Mouse (Mus musculus) kidney, adult 2 months (tissue): Measurements from ENCODE around the gene Lrrc2. TPM values are rescaled to one million over a fixed set of nuclear protein-coding genes. Genes with fewer than 3 reads are reported as not detected.

Experiments
- DNase-seq: peaks from one replicate; pipeline ENCODE4 v3.0.0; 2021
- H3K27ac ChIP-seq: fragments of 200-500 bp; 2 replicates; pipeline ENCODE4 v1.5.1; 2012; ENCODE audit warnings: low read depth, low read length, control low read depth, inconsistent platforms; ENCODE audit not compliant: insufficient read depth
- H3K27me3 ChIP-seq: fragments of 200-500 bp; replicated peaks from 2 replicates; pipeline ENCODE4 v1.6.1; 2012; ENCODE audit warnings: mild to moderate bottlenecking, moderate library complexity, low read length, inconsistent platforms; ENCODE audit not compliant: control insufficient read depth, insufficient read depth
- H3K36me3 ChIP-seq: fragments of 200-500 bp; 2 replicates; pipeline ENCODE4 v1.6.1; 2012; ENCODE audit warnings: mild to moderate bottlenecking, moderate library complexity, low read length, inconsistent platforms; ENCODE audit not compliant: control insufficient read depth, insufficient read depth
- H3K4me1 ChIP-seq: fragments of 200-500 bp; 2 replicates; pipeline ENCODE4 v1.6.1; 2011; ENCODE audit warnings: low read length; ENCODE audit not compliant: control insufficient read depth, insufficient read depth
- H3K4me3 ChIP-seq: fragments of 200-500 bp; 2 replicates; pipeline ENCODE4 v1.5.1; 2011; ENCODE audit warnings: mild to moderate bottlenecking, low read depth, low read length, control low read depth; ENCODE audit not compliant: insufficient read depth
- CTCF ChIP-seq: fragments of 200-500 bp; conservative IDR thresholded peaks from 2 replicates; pipeline ENCODE4 v1.5.1; 2011; ENCODE audit warnings: low read depth, mild to moderate bottlenecking, control low read depth, low read length, moderate library complexity, mixed read lengths; ENCODE audit not compliant: insufficient read depth, insufficient read length
- POLR2A ChIP-seq: fragments of 200-500 bp; IDR thresholded peaks from one replicate; pipeline ENCODE4 v1.6.1; 2011; ENCODE audit warnings: low read depth, low read length, control low read depth
- WGBS: fragments of 180-500 bp; shearing (Covaris S2); methylation state at CpG from one replicate; pipeline ENCODE4 v1.1.7; 2018; 5-methylcytosine and 5-hydroxymethylcytosine counted together
- polyA plus RNA-seq: library from polyadenylated mRNA; depleted of rRNA; stranded (reverse); fragments of >200 nt; gene quantifications from 2 replicates; pipeline ENCODE4 v1.2.3, GENCODE M21; 2012

The Lrrc2 gene
- polyA plus RNA-seq, 1 experiment = 0.56 TPM

- no peak for TF ChIP-seq POLR2A
- no peak for TF ChIP-seq CTCF
- H3K36me3 ChIP-seq = no peaks in the 10 kb centered on the region
- H3K4me3 ChIP-seq = no peak overlapping the region
- 40% methylated on average over 8 of the region's 8 CpGs for WGBS
- DNase-seq = no peak
- H3K4me1 ChIP-seq = no peaks in the 10 kb centered on the region
- H3K27ac ChIP-seq = no peak overlapping the region
- H3K27me3 ChIP-seq = no peaks in the 10 kb centered on the region
These were observed 35.9 kb upstream of the Lrrc2 start for GRCm38 (mm10) chr9:110915466-110915865.

GRCm38 (mm10) chr9:110916786-110917185, 34.6 kb upstream of the Lrrc2 start, which contains the start of gene Fam240a:
Gene Fam240a (minus strand): TSS chr9:110916861.
- DNase-seq = no peak
- Histone ChIP-seq H3K4me3 (no peak within 1 kb of the TSS), H3K27ac (no peak within 1 kb of the TSS), H3K36me3 (no peaks in the 10 kb centered on the region), H3K27me3 (no peaks in the 10 kb centered on the region), H3K4me1 (no peaks in the 10 kb centered on the region)
- 92% methylated on average over 7 of the region's 7 CpGs for WGBS
- no peak for TF ChIP-seq CTCF
- TF ChIP-seq POLR2A = no peak

GRCm38 (mm10) chr9:110920665-110921419, 30.5 kb upstream of the Lrrc2 start:
- no peak overlapping the region for H3K4me3 ChIP-seq
- WGBS = 40% methylated on average over 15 of the region's 15 CpGs
- DNase-seq = peak; percentile 50
- H3K27me3 ChIP-seq = no peaks in the 10 kb centered on the region
- H3K36me3 ChIP-seq = no peaks in the 10 kb centered on the region
- peak overlapping the region; percentile 47; the same call in 1 of the 2 replicates for H3K27ac ChIP-seq
- no peaks in the 10 kb centered on the region for H3K4me1 ChIP-seq
- no peak for TF ChIP-seq CTCF
- TF ChIP-seq POLR2A = no peak

GRCm38 (mm10) chr9:110922759-110923158, 28.6 kb upstream of the Lrrc2 start:
- Histone ChIP-seq H3K27ac (no peak overlapping the region), H3K27me3 (no peaks in the 10 kb centered on the region), H3K4me3 (no peak overlapping the region), H3K36me3 (no peaks in the 10 kb centered on the region), H3K4me1 (no peaks in the 10 kb centered on the region)
- WGBS = 22% methylated on average over 7 of the region's 7 CpGs
- no peak for TF ChIP-seq POLR2A
- peak; percentile 89 for TF ChIP-seq CTCF
- peak; percentile 74 for DNase-seq

GRCm38 (mm10) chr9:110931573-110931972, 19.8 kb upstream of the Lrrc2 start:
- TF ChIP-seq POLR2A (no peak), CTCF (no peak)
- WGBS = 87% methylated on average over 6 of the region's 6 CpGs
- Histone ChIP-seq H3K27me3 (no peaks in the 10 kb centered on the region), H3K36me3 (no peaks in the 10 kb centered on the region), H3K4me3 (no peak overlapping the region), H3K4me1 (no peaks in the 10 kb centered on the region), H3K27ac (no peak overlapping the region)
- DNase-seq = no peak

- no peak for TF ChIP-seq POLR2A
- no peak for TF ChIP-seq CTCF
- H3K27ac ChIP-seq = no peak overlapping the region
- no peaks in the 10 kb centered on the region for H3K27me3 ChIP-seq
- peak; percentile 43 for DNase-seq
- WGBS = 85% methylated on average over 12 of the region's 12 CpGs
- no peak overlapping the region for H3K4me3 ChIP-seq
- no peaks in the 10 kb centered on the region for H3K4me1 ChIP-seq
- H3K36me3 ChIP-seq = no peaks in the 10 kb centered on the region
These were observed 17.4 kb upstream of the Lrrc2 start for GRCm38 (mm10) chr9:110933850-110934437.

- Histone ChIP-seq H3K4me1 (no peaks in the 10 kb centered on the region), H3K27me3 (no peaks in the 10 kb centered on the region), H3K4me3 (no peak overlapping the region), H3K36me3 (no peaks in the 10 kb centered on the region), H3K27ac (no peak overlapping the region)
- DNase-seq = peak; percentile 30
- TF ChIP-seq POLR2A (no peak), CTCF (no peak)
- WGBS = 78% methylated on average over 7 of the region's 7 CpGs
These were observed 15.4 kb upstream of the Lrrc2 start for GRCm38 (mm10) chr9:110935941-110936340.
